Mouse (Mus musculus) forebrain, embryonic 10.5 days (tissue): ENCODE measurements around the gene Tmem97. TPM values are rescaled to one million over a fixed set of nuclear protein-coding genes. Genes with fewer than 3 reads are reported as not detected.
A peak's percentile ranks its signal among the peaks of the same experiment; 100 is the strongest.
"Not testable (repeated sequence)": the region's sequence is repeated elsewhere in the genome, so short reads cannot be mapped to it uniquely, and the experiment has no call there.

Experiments used
- DNase-seq: peaks from one replicate; pipeline ENCODE4 v3.0.0-alpha.2; 2017; ENCODE audit warnings: low spot score; ENCODE audit errors: extremely low spot score
- H3K27ac ChIP-seq: fragments of 300-500 bp; sonication (generic); 2 replicates; pipeline ENCODE4 v1.5.1; 2016; ENCODE audit warnings: mild to moderate bottlenecking
- H3K27me3 ChIP-seq: fragments of 300-500 bp; sonication (generic); 2 replicates; pipeline ENCODE4 v1.6.1; 2016; ENCODE audit warnings: mild to moderate bottlenecking; ENCODE audit not compliant: poor library complexity, severe bottlenecking
- H3K36me3 ChIP-seq: fragments of 300-500 bp; sonication (generic); replicated peaks from 2 replicates; pipeline ENCODE4 v1.6.1; 2016; ENCODE audit warnings: mild to moderate bottlenecking, moderate library complexity
- H3K4me1 ChIP-seq: fragments of 300-500 bp; sonication (generic); 2 replicates; pipeline ENCODE4 v1.6.1; 2016
- H3K4me3 ChIP-seq: fragments of 300-500 bp; sonication (generic); 2 replicates; pipeline ENCODE4 v1.5.1; 2016; ENCODE audit warnings: mild to moderate bottlenecking, moderate library complexity
- H3K9me3 ChIP-seq: fragments of 300-500 bp; sonication (generic); 2 replicates; pipeline ENCODE4 v1.6.1; 2016; ENCODE audit warnings: mild to moderate bottlenecking, moderate library complexity
- WGBS: fragments of 180-500 bp; shearing (Covaris S2); methylation state at CpG from one replicate; pipeline ENCODE4 v1.1.7; 2016; 5-methylcytosine and 5-hydroxymethylcytosine counted together
- polyA plus RNA-seq: library from polyadenylated mRNA; unstranded; fragments of >200 nt; fragmentation: Nextera tagmentation; extraction: Ambion mirVana; gene quantifications from 2 replicates; pipeline ENCODE4 v1.2.1, GENCODE M21; 2016

Tmem97 gene
- polyA plus RNA-seq, result 106 and 111 TPM in 2 replicates

- DNase-seq, result peak; percentile 97
- under 1% methylated on average over 60 of the region's 60 CpGs for WGBS
- peak within 1 kb of the TSS; percentile 92 for H3K27ac ChIP-seq
- peaks cover 14% of the 10 kb centered on the region for H3K36me3 ChIP-seq
- peaks cover 35% of the 10 kb centered on the region for H3K4me1 ChIP-seq
- no peaks in the 10 kb centered on the region for H3K27me3 ChIP-seq
- H3K9me3 ChIP-seq, result peaks cover 5% of the 10 kb centered on the region; the same call in 1 of the 2 replicates
- H3K4me3 ChIP-seq, result peak within 1 kb of the TSS; percentile 76
Measured at GRCm38 (mm10) chr11:78550168-78551058, at the start of gene Tmem97. TSS of gene Tmem97 (minus strand) at chr11:78550777.

- Histone ChIP-seq H3K4me3 (no peak overlapping the region), H3K27ac (no peak overlapping the region)
- 87% methylated on average over 4 of the region's 4 CpGs for WGBS
Measured at GRCm38 (mm10) chr11:78600051-78600450, 49.5 kb upstream of the Tmem97 start.

GRCm38 (mm10) chr11:78598763-78599415 is 48.3 kb upstream of the Tmem97 start:
- Histone ChIP-seq H3K27me3 (no peaks in the 10 kb centered on the region), H3K4me3 (no peak overlapping the region), H3K36me3 (peaks cover 23% of the 10 kb centered on the region), H3K27ac (no peak overlapping the region), H3K9me3 (no peaks in the 10 kb centered on the region), H3K4me1 (peaks cover 23% of the 10 kb centered on the region)
- no peak for DNase-seq
- 85% methylated on average over 3 of the region's 3 CpGs for WGBS

More at GRCm38 (mm10) chr11:78600051-78600450, 49.5 kb upstream of the Tmem97 start:
- no peak for DNase-seq
- Histone ChIP-seq H3K36me3 (peaks cover 21% of the 10 kb centered on the region), H3K27me3 (no peaks in the 10 kb centered on the region), H3K9me3 (no peaks in the 10 kb centered on the region), H3K4me1 (peaks cover 22% of the 10 kb centered on the region)

GRCm38 (mm10) chr11:78596750-78597149 is 46.2 kb upstream of the Tmem97 start:
- Histone ChIP-seq H3K27ac (no peak overlapping the region), H3K27me3 (no peaks in the 10 kb centered on the region), H3K4me1 (peaks cover 23% of the 10 kb centered on the region), H3K9me3 (no peaks in the 10 kb centered on the region), H3K36me3 (peaks cover 15% of the 10 kb centered on the region), H3K4me3 (no peak overlapping the region)
- DNase-seq, result no peak

GRCm38 (mm10) chr11:78595773-78596172 is 45.2 kb upstream of the Tmem97 start:
- no peak overlapping the region for H3K4me3 ChIP-seq
- H3K27me3 ChIP-seq, result no peaks in the 10 kb centered on the region
- H3K27ac ChIP-seq, result no peak overlapping the region
- peaks cover 23% of the 10 kb centered on the region for H3K4me1 ChIP-seq
- no peaks in the 10 kb centered on the region for H3K9me3 ChIP-seq
- peaks cover 15% of the 10 kb centered on the region for H3K36me3 ChIP-seq
- no peak for DNase-seq
- 94% methylated on average over 2 of the region's 2 CpGs for WGBS

GRCm38 (mm10) chr11:78594271-78594964 is 43.8 kb upstream of the Tmem97 start:
- 92% methylated on average over 6 of the region's 6 CpGs for WGBS
- H3K36me3 ChIP-seq, result peaks cover 15% of the 10 kb centered on the region
- H3K27me3 ChIP-seq, result no peaks in the 10 kb centered on the region
- H3K9me3 ChIP-seq, result no peaks in the 10 kb centered on the region
- H3K4me1 ChIP-seq, result peaks cover 23% of the 10 kb centered on the region
- DNase-seq, result no peak
- no peak overlapping the region for H3K27ac ChIP-seq
- no peak overlapping the region for H3K4me3 ChIP-seq

GRCm38 (mm10) chr11:78587677-78588076 is 37.1 kb upstream of the Tmem97 start:
- 96% methylated on average over 1 of the region's 1 CpGs for WGBS
- H3K4me3 ChIP-seq, H3K27ac ChIP-seq, H3K9me3 ChIP-seq, H3K4me1 ChIP-seq, DNase-seq, H3K27me3 ChIP-seq: not testable (repeated sequence)
- H3K36me3 ChIP-seq, result peaks cover 48% of the 10 kb centered on the region

GRCm38 (mm10) chr11:78586099-78586498 is 35.5 kb upstream of the Tmem97 start:
- H3K27me3 ChIP-seq, result no peaks in the 10 kb centered on the region
- DNase-seq, result no peak
- no peak overlapping the region for H3K4me3 ChIP-seq
- no peak overlapping the region for H3K27ac ChIP-seq
- H3K36me3 ChIP-seq, result peaks cover 64% of the 10 kb centered on the region
- no peaks in the 10 kb centered on the region for H3K4me1 ChIP-seq
- H3K9me3 ChIP-seq, result no peaks in the 10 kb centered on the region

GRCm38 (mm10) chr11:78582848-78583247 is 32.3 kb upstream of the Tmem97 start:
- Histone ChIP-seq H3K27ac (no peak overlapping the region), H3K4me1 (no peaks in the 10 kb centered on the region), H3K27me3 (no peaks in the 10 kb centered on the region), H3K36me3 (peaks cover 82% of the 10 kb centered on the region), H3K9me3 (no peaks in the 10 kb centered on the region), H3K4me3 (no peak overlapping the region)
- 95% methylated on average over 6 of the region's 6 CpGs for whole genome bisulfite sequencing
- DNase-seq, result no peak

- WGBS, result 87% methylated on average over 2 of the region's 2 CpGs
- Histone ChIP-seq H3K27ac (no peak overlapping the region), H3K9me3 (no peaks in the 10 kb centered on the region), H3K36me3 (peaks cover 95% of the 10 kb centered on the region), H3K27me3 (no peaks in the 10 kb centered on the region), H3K4me1 (no peaks in the 10 kb centered on the region), H3K4me3 (no peak overlapping the region)
- DNase-seq, result no peak
Measured at GRCm38 (mm10) chr11:78574975-78575374, 24.4 kb upstream of the Tmem97 start.

- peaks cover 95% of the 10 kb centered on the region for H3K36me3 ChIP-seq
- WGBS, result 91% methylated on average over 3 of the region's 3 CpGs
Measured at GRCm38 (mm10) chr11:78574536-78574935, 24.0 kb upstream of the Tmem97 start.

GRCm38 (mm10) chr11:78574031-78574430 is 23.5 kb upstream of the Tmem97 start:
- peaks cover 95% of the 10 kb centered on the region for H3K36me3 ChIP-seq
- not testable (repeated sequence) for H3K4me3 ChIP-seq, H3K9me3 ChIP-seq, H3K4me1 ChIP-seq, H3K27ac ChIP-seq, DNase-seq, H3K27me3 ChIP-seq
- 93% methylated on average over 4 of the region's 4 CpGs for WGBS

More at GRCm38 (mm10) chr11:78574536-78574935, 24.0 kb upstream of the Tmem97 start:
- no peaks in the 10 kb centered on the region for H3K4me1 ChIP-seq
- DNase-seq, result no peak
- no peaks in the 10 kb centered on the region for H3K9me3 ChIP-seq
- no peak overlapping the region for H3K27ac ChIP-seq
- no peaks in the 10 kb centered on the region for H3K27me3 ChIP-seq
- H3K4me3 ChIP-seq, result no peak overlapping the region
